Mouse (Mus musculus): ENCODE measurements around the gene Gpr12.
"Not testable (repeated sequence)": the region's sequence is repeated elsewhere in the genome, so short reads cannot be mapped to it uniquely, and the experiment has no call there.

Gene Gpr12

GRCm38 (mm10) chr5:146586357-146587070 is 1.5 kb upstream of the Gpr12 start:
- DNase-seq (ENCODE audit: low read depth, low spot score): peak; percentile 21

- no peak for DNase-seq (ENCODE audit: low read depth, low spot score)
Observed at GRCm38 (mm10) chr5:146585307-146585651, 240 bp upstream of the Gpr12 start.

- no peak for DNase-seq (ENCODE audit: low read depth, low spot score)
Observed at GRCm38 (mm10) chr5:146584156-146584477, 922 bp downstream of the Gpr12 start.

GRCm38 (mm10) chr5:146576668-146577067 is 8.4 kb downstream of the Gpr12 start:
- peak; percentile 55 for DNase-seq (ENCODE audit: low read depth, low spot score)

- not testable (repeated sequence) for DNase-seq (ENCODE audit: low read depth, low spot score)
Observed at GRCm38 (mm10) chr5:146572735-146573042, 12.3 kb downstream of the Gpr12 start.

- not testable (repeated sequence) for DNase-seq (ENCODE audit: low read depth, low spot score)
Observed at GRCm38 (mm10) chr5:146571830-146572734, 13.0 kb downstream of the Gpr12 start.

- DNase-seq (ENCODE audit: low read depth, low spot score): not testable (repeated sequence)
Observed at GRCm38 (mm10) chr5:146570179-146570578, 14.9 kb downstream of the Gpr12 start.

- DNase-seq (ENCODE audit: low read depth, low spot score): peak; percentile 86
Observed at GRCm38 (mm10) chr5:146567054-146567453, 18.0 kb downstream of the Gpr12 start.

- no peak for DNase-seq (ENCODE audit: low read depth, low spot score)
Observed at GRCm38 (mm10) chr5:146564259-146564658, 20.8 kb downstream of the Gpr12 start.

- DNase-seq (ENCODE audit: low read depth, low spot score): not testable (repeated sequence)
Observed at GRCm38 (mm10) chr5:146555836-146556235, 29.2 kb downstream of the Gpr12 start, which contains the start of gene Gm3415. Gene Gm3415 (plus strand): TSS chr5:146556136.

- DNase-seq (ENCODE audit: low read depth, low spot score): not testable (repeated sequence)
Observed at GRCm38 (mm10) chr5:146537347-146537746, 47.7 kb downstream of the Gpr12 start, which contains the start of gene Gm3409. Gene Gm3409 (plus strand): TSS chr5:146537647.

Data from R1 (cell line).